ENCODE assay signal across 15 mouse cellular contexts in genomic region chr4:129382488-129382887, GRCm38 (mm10). TPM values are rescaled to one million over a fixed set of nuclear protein-coding genes. Genes with fewer than 3 reads are reported as not detected.
DNase-seq lines count a peak whose midpoint lies in the region; ATAC-seq lines count a peak whose summit lies in the region.
"Had no signal": no experiment of that assay in that cellular context is flagged by ENCODE, and none has a peak within 500 bp of the region (broad histone marks: within the 10 kb centered on the region; RNA-seq: fewer than 3 reads in every experiment).

No protein-coding gene starts in this region.

- ATAC-seq in kidney, embryonic 14.5 days (ENCODE audit: low FRiP score, low TSS enrichment) = no peak
- no peak for ATAC-seq in midbrain, embryonic 11.5 days (ENCODE audit: low FRiP score)
- ATAC-seq: midbrain, embryonic 16.5 days had no signal

- H3K4me2 ChIP-seq in kidney, embryonic 14.5 days (replicated peaks; ENCODE audit: low read depth, low read length) = no peak overlapping the region
- H3K4me2 ChIP-seq in midbrain, embryonic 11.5 days = no peak overlapping the region
- H3K4me2 ChIP-seq: heart, embryonic 15.5 days; limb, embryonic 13.5 days had no signal

- H3K36me3 ChIP-seq in kidney, embryonic 14.5 days (ENCODE audit: control insufficient read depth, insufficient read depth, low read length) = no peaks in the 10 kb centered on the region
- H3K36me3 ChIP-seq in midbrain, embryonic 11.5 days (ENCODE audit: control insufficient read depth, insufficient read depth, low read length) = no peaks in the 10 kb centered on the region
- H3K36me3 ChIP-seq: heart, embryonic 15.5 days; limb, embryonic 13.5 days had no signal

- no peak overlapping the region for H3K4me3 ChIP-seq in kidney, embryonic 14.5 days (ENCODE audit: low read length)
- no peak overlapping the region for H3K4me3 ChIP-seq in midbrain, embryonic 11.5 days (ENCODE audit: low read depth, low read length)
- H3K4me3 ChIP-seq: heart, embryonic 15.5 days; limb, embryonic 13.5 days had no signal

- H3K9me3 ChIP-seq in kidney, embryonic 14.5 days (ENCODE audit: control insufficient read depth, low read length) = no peaks in the 10 kb centered on the region
- H3K9me3 ChIP-seq in midbrain, embryonic 11.5 days (ENCODE audit: control insufficient read depth, low read length) = no peaks in the 10 kb centered on the region
- H3K9me3 ChIP-seq: heart, embryonic 15.5 days; limb, embryonic 13.5 days had no signal

- WGBS in kidney, embryonic 14.5 days = 90% methylated on average over 2 of the region's 2 CpGs
- WGBS in midbrain, embryonic 11.5 days = 94% methylated on average over 2 of the region's 2 CpGs

- peak; percentile 24 for DNase-seq in adrenal gland, postnatal 14 days
- no peak for DNase-seq in adrenal gland, adult 8-10 months
- peak; percentile 31 for DNase-seq in kidney, adult 9 months
- DNase-seq in NIH3T3 (ENCODE audit: low read depth) = peak; percentile 76
- peak; percentile 52 for DNase-seq in kidney, postnatal 14 days
- no peak for DNase-seq in midbrain, embryonic 11.5 days (ENCODE audit: low spot score, missing footprints)
- DNase-seq in urinary bladder, adult 2 months (ENCODE audit: low spot score) = no peak
- DNase-seq: adrenal gland, adult 2 months; cerebellum, adult 11-12 months; thymus, adult 18-20 months had no signal

- H3K27me3 ChIP-seq in kidney, embryonic 14.5 days (ENCODE audit: control insufficient read depth, insufficient read depth, low read length) = 0 out of 2 replicates have a peak, but pooled peaks cover 3% of the 10 kb centered on the region
- peaks cover 10% of the 10 kb centered on the region; the same call in 1 of the 2 replicates for H3K27me3 ChIP-seq in midbrain, embryonic 11.5 days (ENCODE audit: control insufficient read depth, insufficient read depth, low read length)

- no peak overlapping the region for H3K9ac ChIP-seq in kidney, embryonic 14.5 days (ENCODE audit: low read depth, low read length)
- no peak overlapping the region for H3K9ac ChIP-seq in midbrain, embryonic 11.5 days (ENCODE audit: low read length)
- H3K9ac ChIP-seq: heart, embryonic 15.5 days; limb, embryonic 13.5 days had no signal

- H3K4me1 ChIP-seq in kidney, embryonic 14.5 days (ENCODE audit: control insufficient read depth, insufficient read depth, low read length) = 0 out of 2 replicates have a peak, but pooled peaks cover 5% of the 10 kb centered on the region
- no peaks in the 10 kb centered on the region for H3K4me1 ChIP-seq in midbrain, embryonic 11.5 days (ENCODE audit: control insufficient read depth, insufficient read depth, low read length)
- H3K4me1 ChIP-seq: limb, embryonic 13.5 days had no signal

- no peak overlapping the region for H3K27ac ChIP-seq in kidney, embryonic 14.5 days (ENCODE audit: low read depth, low read length)
- H3K27ac ChIP-seq in midbrain, embryonic 11.5 days (ENCODE audit: low read depth, low read length) = no peak overlapping the region
- H3K27ac ChIP-seq: heart, embryonic 15.5 days; limb, embryonic 13.5 days; macrophage had no signal

RNA-seq across cellular contexts. Expression of gene Zbtb8a, which starts 4.6 kb away (rescaled TPM):
- 8.1 and 9.0 TPM in 2 replicates for total RNA-seq in adrenal gland, postnatal 14 days (2021)
- 1 to 10 TPM; 4.7 to 7.8 (median 5.2) TPM for total RNA-seq in adrenal gland, adult 8-10 months (2022)
- 7.9 and 13.3 TPM in 2 replicates for polyA plus RNA-seq in kidney, embryonic 14.5 days (2014; fragmentation: Nextera tagmentation; extraction: Ambion mirVana)
- 6.7 and 8.3 TPM in 2 replicates for polyA plus RNA-seq in midbrain, embryonic 11.5 days (2014; fragmentation: Nextera tagmentation; extraction: Ambion mirVana)
- polyA plus RNA-seq in urinary bladder, adult 2 months (2012; rRNA removed) = 18.7 and 21.0 TPM in 2 replicates

RNA-seq across cellular contexts. Expression of gene Zbtb8os, which starts 47.0 kb away (rescaled TPM):
- 42.2 and 46.4 TPM in 2 replicates for total RNA-seq in adrenal gland, postnatal 14 days (2021)
- total RNA-seq in adrenal gland, adult 8-10 months (2022) = 10 to 100 TPM; 50.9 to 62.1 (median 56.6) TPM
- polyA plus RNA-seq in kidney, embryonic 14.5 days (2014; fragmentation: Nextera tagmentation; extraction: Ambion mirVana) = 50.2 and 70.1 TPM in 2 replicates
- polyA plus RNA-seq in midbrain, embryonic 11.5 days (2014; fragmentation: Nextera tagmentation; extraction: Ambion mirVana) = 42.7 and 45.0 TPM in 2 replicates
- 45.4 and 52.6 TPM in 2 replicates for polyA plus RNA-seq in urinary bladder, adult 2 months (2012; rRNA removed)

RNA-seq across cellular contexts. Expression of gene Rbbp4, which starts 47.3 kb away (rescaled TPM):
- 122 and 139 TPM in 2 replicates for total RNA-seq in adrenal gland, postnatal 14 days (2021)
- total RNA-seq in adrenal gland, adult 8-10 months (2022) = 100 to 1,000 TPM; 122 to 167 (median 155) TPM
- 421 and 437 TPM in 2 replicates for polyA plus RNA-seq in kidney, embryonic 14.5 days (2014; fragmentation: Nextera tagmentation; extraction: Ambion mirVana)
- 561 and 604 TPM in 2 replicates for polyA plus RNA-seq in midbrain, embryonic 11.5 days (2014; fragmentation: Nextera tagmentation; extraction: Ambion mirVana)
- 65.1 and 72.2 TPM in 2 replicates for polyA plus RNA-seq in urinary bladder, adult 2 months (2012; rRNA removed)

RNA-seq across cellular contexts. Expression of gene Zbtb8b, which starts 58.2 kb away (rescaled TPM):
- total RNA-seq in adrenal gland, postnatal 14 days (2021) = 0.15 and 0.30 TPM in 2 replicates
- under 1 TPM; 0.09 to 0.65 (median 0.34) TPM for total RNA-seq in adrenal gland, adult 8-10 months (2022)
- polyA plus RNA-seq in kidney, embryonic 14.5 days (2014; fragmentation: Nextera tagmentation; extraction: Ambion mirVana) = 2.3 and 3.1 TPM in 2 replicates
- polyA plus RNA-seq in midbrain, embryonic 11.5 days (2014; fragmentation: Nextera tagmentation; extraction: Ambion mirVana) = 2.0 and 2.4 TPM in 2 replicates
- polyA plus RNA-seq in urinary bladder, adult 2 months (2012; rRNA removed) = 1.8 and 3.0 TPM in 2 replicates
- polyA plus RNA-seq: adrenal gland, adult 2 months; macrophage had no signal

Comparison
In these comparisons a context has a peak if more than half of its experiments do, and no peak if none do; other contexts are left out.
1. DNase-seq: peak in adrenal gland, postnatal 14 days (single experiment), kidney, adult 9 months (single experiment), NIH3T3 (single experiment) and kidney, postnatal 14 days (single experiment); none in adrenal gland, adult 8-10 months (single experiment), midbrain, embryonic 11.5 days (single experiment) and urinary bladder, adult 2 months (single experiment).